Mouse (Mus musculus) heart, embryonic 14.5 days (tissue): ENCODE data around the gene Rbm33. TPM values are rescaled to one million over a fixed set of nuclear protein-coding genes. Genes with fewer than 3 reads are reported as not detected.

Source experiments
- ATAC-seq: fragments of 200-750 bp; cut with Nextera tagmentation; 2 replicates; pipeline ENCODE4 v1.8.0; 2017; ENCODE audit warnings: low read depth, moderate TSS enrichment; ENCODE audit not compliant: insufficient number of reproducible peaks, insufficient read depth, low FRiP score
- H3K27ac ChIP-seq, 2 experiments: fragments of 200-500 bp in 1 of 2; fragments of 300-500 bp in 1 of 2; sonication (generic) in 1 of 2; replicated peaks in 1 of 2; 2 replicates each; pipeline ENCODE4 v1.5.1; 2012 to 2014; ENCODE audit warnings: low read depth in 2 of 2, low read length in 2 of 2, control low read depth in 1 of 2, mild to moderate bottlenecking in 1 of 2, mixed read lengths in 1 of 2; ENCODE audit not compliant: control insufficient read depth in 1 of 2, insufficient read depth in 1 of 2
- H3K27me3 ChIP-seq: fragments of 300-500 bp; sonication (generic); 2 replicates; pipeline ENCODE4 v1.6.1; 2014; ENCODE audit warnings: mild to moderate bottlenecking, low read length, control low read depth; ENCODE audit not compliant: control insufficient read depth, insufficient read depth
- H3K36me3 ChIP-seq: fragments of 300-500 bp; sonication (generic); 2 replicates; pipeline ENCODE4 v1.6.1; 2014; ENCODE audit warnings: mild to moderate bottlenecking, control low read depth, low read length, mixed read lengths; ENCODE audit not compliant: control insufficient read depth, insufficient read depth
- H3K4me1 ChIP-seq, 2 experiments: fragments of 200-500 bp in 1 of 2; fragments of 300-500 bp in 1 of 2; sonication (generic) in 1 of 2; 2 replicates each; pipeline ENCODE4 v1.6.1; 2012 to 2014; ENCODE audit warnings: low read length in 2 of 2, control low read depth in 1 of 2, mixed read lengths in 1 of 2; ENCODE audit not compliant: control insufficient read depth in 2 of 2, insufficient read depth in 2 of 2
- H3K4me2 ChIP-seq: fragments of 300-500 bp; sonication (generic); 2 replicates; pipeline ENCODE4 v1.6.1; 2014; ENCODE audit warnings: mild to moderate bottlenecking, low read length
- H3K4me3 ChIP-seq, 2 experiments: fragments of 200-500 bp in 1 of 2; fragments of 300-500 bp in 1 of 2; sonication (generic) in 1 of 2; 2 replicates each; pipeline ENCODE4 v1.5.1; 2012 to 2014; ENCODE audit warnings: low read length in 2 of 2, mild to moderate bottlenecking in 2 of 2, control low read depth in 1 of 2, low read depth in 1 of 2, moderate library complexity in 1 of 2; ENCODE audit not compliant: control insufficient read depth in 1 of 2, insufficient read depth in 1 of 2
- H3K9ac ChIP-seq: fragments of 300-500 bp; sonication (generic); 2 replicates; pipeline ENCODE4 v1.6.1; 2014; ENCODE audit warnings: mild to moderate bottlenecking, low read length
- H3K9me3 ChIP-seq: fragments of 300-500 bp; sonication (generic); 2 replicates; pipeline ENCODE4 v1.6.1; 2016; ENCODE audit warnings: low read length, control low read depth; ENCODE audit not compliant: control insufficient read depth
- WGBS: fragments of 180-500 bp; shearing (Covaris S2); extraction: QIAGEN DNeasy Blood & Tissue Kit; methylation state at CpG from one replicate; pipeline ENCODE4 v1.1.7; 2014; 5-methylcytosine and 5-hydroxymethylcytosine counted together
- polyA plus RNA-seq: library from polyadenylated mRNA; unstranded; fragments of >200 nt; fragmentation: Nextera tagmentation; extraction: Ambion mirVana; gene quantifications from 2 replicates; pipeline ENCODE4 v1.2.1, GENCODE M21; 2014

Rbm33 gene
- polyA plus RNA-seq, 1 experiment from 2014 or later, result 14.4 TPM

DNA sequence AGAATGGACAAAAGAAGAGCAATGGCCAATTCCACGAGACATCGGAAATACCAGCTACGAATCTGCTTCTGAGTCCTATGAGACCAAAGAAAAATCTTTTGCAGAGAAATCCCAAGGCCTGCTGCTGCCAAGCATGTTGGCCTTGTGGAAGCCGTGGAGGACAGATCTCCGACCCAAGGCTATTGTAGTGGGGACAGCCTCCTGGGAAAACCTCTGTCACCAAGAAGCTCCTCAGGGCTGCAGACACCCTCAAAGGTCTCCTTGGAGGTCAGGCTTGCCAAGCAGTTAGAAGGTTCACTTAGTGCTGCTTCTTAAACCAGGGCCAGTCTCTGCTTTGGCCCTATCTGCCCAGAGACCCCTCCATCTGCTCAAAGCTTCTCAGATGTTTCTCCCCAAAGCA is 138.8 kb downstream of the Rbm33 start:
- ATAC-seq, result no peak
- Histone ChIP-seq H3K9ac (no peak overlapping the region), H3K4me2 (no peak overlapping the region), H3K4me1 (peaks cover 6 to 18% of the 10 kb centered on the region in 2 experiments; a peak in 1 of 4 replicates), H3K27ac (no peak overlapping the region), H3K27me3 (peaks cover 62% of the 10 kb centered on the region), H3K36me3 (no peaks in the 10 kb centered on the region), H3K4me3 (no peak overlapping the region), H3K9me3 (no peaks in the 10 kb centered on the region)
- WGBS, result 84% methylated on average over 5 of the region's 5 CpGs

DNA sequence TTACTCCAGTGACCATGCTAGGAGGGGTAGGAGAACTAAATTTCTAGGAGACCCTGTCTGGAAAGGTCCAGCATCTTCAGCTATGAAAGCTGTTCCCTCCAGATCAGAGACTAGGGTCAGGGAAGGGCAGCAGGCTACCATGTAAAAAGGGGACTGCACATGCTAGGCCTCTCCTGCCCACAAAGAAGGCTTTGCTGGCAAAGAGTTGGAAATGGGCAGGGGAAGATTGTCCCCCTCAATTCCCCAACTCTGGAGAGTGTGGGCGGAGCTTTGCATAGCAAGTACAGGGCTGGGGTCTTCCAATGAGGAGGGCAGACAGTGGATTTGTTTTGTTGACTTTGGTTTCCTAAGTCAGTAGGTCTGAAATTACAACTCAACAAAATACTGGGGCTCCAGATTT is 139.4 kb downstream of the Rbm33 start:
- WGBS, result 83% methylated on average over 1 of the region's 1 CpGs
- H3K27ac ChIP-seq, result no peak overlapping the region
- H3K4me2 ChIP-seq, result no peak overlapping the region
- H3K4me3 ChIP-seq, result no peak overlapping the region
- no peak for ATAC-seq
- peaks cover 6 to 18% of the 10 kb centered on the region in 2 experiments; a peak in 1 of 4 replicates for H3K4me1 ChIP-seq
- H3K9ac ChIP-seq, result no peak overlapping the region
- no peaks in the 10 kb centered on the region for H3K9me3 ChIP-seq
- H3K27me3 ChIP-seq, result peaks cover 68% of the 10 kb centered on the region
- no peaks in the 10 kb centered on the region for H3K36me3 ChIP-seq

DNA sequence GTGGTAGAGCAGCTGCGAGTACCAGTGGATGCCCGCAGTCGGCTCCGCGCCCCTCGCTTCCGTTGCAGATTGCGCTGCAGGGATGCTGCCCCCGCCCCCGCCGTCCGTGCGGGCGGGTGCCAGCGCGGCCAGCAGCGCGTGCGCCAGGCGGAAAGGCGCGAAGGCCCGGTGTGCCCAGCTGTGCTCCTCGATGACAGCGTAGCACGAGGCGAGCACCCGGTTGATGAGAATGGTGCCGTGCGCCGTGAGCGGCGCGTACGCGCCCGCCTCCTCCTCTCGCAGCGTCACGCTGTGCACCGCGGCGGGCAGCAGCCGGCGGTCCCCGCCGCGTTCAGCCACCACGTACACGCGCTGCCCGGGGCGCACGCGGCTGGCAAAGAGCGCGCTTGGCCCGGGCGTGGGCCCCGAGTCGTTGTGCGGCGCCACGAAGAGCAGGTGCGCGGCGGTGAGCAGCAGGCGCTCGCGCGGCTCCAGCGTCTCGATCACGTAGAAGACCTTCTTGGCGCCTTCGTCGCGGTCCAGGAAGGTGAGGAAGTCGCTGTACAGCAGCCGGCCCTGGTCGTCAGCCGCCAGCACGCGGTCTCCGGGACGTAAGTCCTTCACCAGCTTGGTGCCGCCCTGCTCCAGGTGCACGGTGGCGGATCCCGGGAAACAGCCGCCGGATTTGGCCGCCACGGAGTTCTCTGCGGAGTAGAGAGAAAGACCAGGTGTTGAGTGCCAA is 141.2 kb downstream of the Rbm33 start:
- Histone ChIP-seq H3K27me3 (peaks cover 85% of the 10 kb centered on the region), H3K4me1 (peaks cover 6 to 22% of the 10 kb centered on the region in 2 experiments; a peak in 2 of 4 replicates), H3K4me3 (peak overlapping the region; percentile 34 to 38), H3K9ac (no peak overlapping the region), H3K4me2 (peak overlapping the region; percentile 64), H3K27ac (no peak overlapping the region), H3K36me3 (no peaks in the 10 kb centered on the region), H3K9me3 (no peaks in the 10 kb centered on the region)
- ATAC-seq, result no peak
- WGBS, result under 1% methylated on average over 88 of the region's 95 CpGs

DNA sequence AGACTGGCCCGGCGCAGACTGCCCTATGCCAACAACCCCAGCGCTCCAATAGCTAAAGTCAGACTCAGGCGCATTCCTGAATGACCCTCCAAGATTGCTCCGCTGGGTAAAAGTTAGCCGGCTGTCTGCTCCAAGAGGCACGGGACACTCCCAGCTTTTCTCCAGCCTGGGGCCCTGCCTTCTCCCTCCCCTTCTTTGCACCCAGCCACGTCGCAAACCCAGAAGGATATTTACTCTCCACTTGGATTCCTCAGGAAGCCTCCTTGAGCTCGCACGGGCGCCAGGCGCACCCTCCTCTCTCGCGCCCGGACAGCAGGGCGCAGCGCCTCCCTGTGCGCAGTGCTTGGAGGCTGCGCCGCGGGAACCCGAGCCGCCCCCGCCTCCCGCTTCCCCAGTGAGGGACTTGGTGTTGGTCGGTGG is 141.9 kb downstream of the Rbm33 start:
- Histone ChIP-seq H3K9me3 (no peaks in the 10 kb centered on the region), H3K4me1 (peaks cover 6 to 24% of the 10 kb centered on the region in 2 experiments; a peak in 2 of 4 replicates), H3K27me3 (peaks cover 93% of the 10 kb centered on the region), H3K36me3 (no peaks in the 10 kb centered on the region), H3K9ac (no peak overlapping the region), H3K4me3 (peak overlapping the region in 1 of 2 experiments; percentile 38; a peak in 2 of 4 replicates), H3K27ac (no peak overlapping the region), H3K4me2 (peak overlapping the region; percentile 64)
- 1% methylated on average over 27 of the region's 27 CpGs for WGBS
- ATAC-seq, result no peak

DNA sequence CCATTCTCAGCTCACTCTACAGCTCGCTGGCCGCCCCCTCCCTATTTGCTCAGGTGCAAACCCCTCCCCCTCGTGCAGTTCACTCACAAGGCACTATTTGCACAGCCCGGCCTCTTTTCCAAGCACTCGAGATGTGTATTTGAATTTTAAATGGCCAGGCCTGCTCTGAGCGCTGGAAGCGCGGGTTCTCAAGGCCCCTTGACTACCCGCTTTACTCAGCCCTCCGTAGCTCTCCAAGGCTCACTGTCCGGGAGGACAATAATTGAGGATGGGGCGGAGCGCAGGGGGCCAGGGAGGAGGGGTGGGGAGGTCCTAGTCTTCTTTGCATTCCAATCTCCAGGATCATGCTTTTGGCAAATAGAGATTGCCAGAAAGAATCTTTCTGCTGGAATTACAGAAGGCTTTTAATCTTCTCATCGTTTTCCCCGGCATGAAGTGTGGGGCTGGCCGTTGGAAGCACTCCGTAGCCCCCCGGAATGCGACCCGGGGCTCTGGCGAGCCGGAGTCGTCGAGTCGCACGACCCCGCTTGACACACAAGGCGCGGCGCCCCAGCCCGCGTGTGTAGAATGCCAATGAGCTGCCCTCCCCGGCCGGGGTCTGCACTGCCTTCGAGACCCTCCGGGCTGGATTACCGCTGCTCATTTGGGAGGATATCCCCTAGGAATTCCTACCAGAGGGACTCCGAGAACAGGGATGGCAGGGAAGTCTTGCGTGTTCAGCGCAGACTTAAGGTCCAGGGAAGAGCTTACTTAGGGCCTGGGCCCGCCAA is 142.7 kb downstream of the Rbm33 start:
- no peak overlapping the region for H3K4me2 ChIP-seq
- WGBS, result 1% methylated on average over 41 of the region's 41 CpGs
- ATAC-seq, result no peak
- H3K9ac ChIP-seq, result no peak overlapping the region
- peaks cover 95% of the 10 kb centered on the region for H3K27me3 ChIP-seq
- 0 out of 4 replicates have a peak overlapping the region, but pooled peaks of 1 of the 2 experiments have one; percentile 38 for H3K4me3 ChIP-seq
- no peak overlapping the region for H3K27ac ChIP-seq
- no peaks in the 10 kb centered on the region for H3K36me3 ChIP-seq
- H3K9me3 ChIP-seq, result no peaks in the 10 kb centered on the region
- peaks cover 6 to 31% of the 10 kb centered on the region in 2 experiments; a peak in 3 of 4 replicates for H3K4me1 ChIP-seq

DNA sequence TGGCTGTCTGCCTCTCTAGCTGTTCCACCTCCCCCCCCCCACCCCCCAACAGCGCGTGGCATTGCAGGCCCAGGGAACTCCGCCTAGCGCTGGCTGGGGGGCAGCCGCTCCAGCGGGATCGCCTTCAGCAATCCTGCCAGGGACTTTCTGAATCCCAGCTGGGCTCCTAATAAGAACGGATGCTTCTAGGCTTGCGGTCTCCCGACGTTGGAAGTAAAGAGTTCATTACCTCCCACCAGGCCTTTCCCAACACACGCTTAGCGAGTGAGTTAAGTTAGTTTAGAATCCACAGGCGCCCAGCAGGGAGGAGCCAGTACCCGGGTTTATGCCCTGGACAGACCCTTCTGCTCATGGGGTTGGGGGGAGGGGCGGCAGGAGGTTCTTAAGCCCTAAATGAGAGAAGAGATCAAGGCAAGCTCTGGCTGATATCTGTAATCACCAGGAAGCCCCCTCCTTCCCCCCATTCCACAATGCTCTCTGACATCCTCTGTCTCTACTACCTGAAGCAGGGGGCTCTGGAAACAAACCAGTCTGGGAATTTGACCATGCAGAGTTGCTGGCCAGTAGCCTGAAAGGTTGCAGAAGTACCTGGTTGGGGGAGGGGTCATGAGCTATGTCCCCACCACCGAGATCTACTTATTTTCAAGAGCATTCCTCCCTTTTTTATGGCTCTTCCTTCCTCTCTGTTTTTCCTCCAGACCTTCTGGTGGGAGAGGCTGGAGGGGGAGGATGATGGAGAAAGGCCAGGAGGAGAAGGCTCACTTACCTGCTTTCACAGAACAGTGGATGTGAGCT is 143.8 kb downstream of the Rbm33 start:
- Histone ChIP-seq H3K9me3 (no peaks in the 10 kb centered on the region), H3K36me3 (no peaks in the 10 kb centered on the region), H3K4me3 (no peak overlapping the region), H3K4me2 (no peak overlapping the region), H3K9ac (no peak overlapping the region), H3K4me1 (peaks cover 8 to 39% of the 10 kb centered on the region in 2 experiments; a peak in 3 of 4 replicates), H3K27me3 (peaks cover 99% of the 10 kb centered on the region), H3K27ac (no peak overlapping the region)
- 2% methylated on average over 17 of the region's 17 CpGs for WGBS
- no peak for ATAC-seq

DNA sequence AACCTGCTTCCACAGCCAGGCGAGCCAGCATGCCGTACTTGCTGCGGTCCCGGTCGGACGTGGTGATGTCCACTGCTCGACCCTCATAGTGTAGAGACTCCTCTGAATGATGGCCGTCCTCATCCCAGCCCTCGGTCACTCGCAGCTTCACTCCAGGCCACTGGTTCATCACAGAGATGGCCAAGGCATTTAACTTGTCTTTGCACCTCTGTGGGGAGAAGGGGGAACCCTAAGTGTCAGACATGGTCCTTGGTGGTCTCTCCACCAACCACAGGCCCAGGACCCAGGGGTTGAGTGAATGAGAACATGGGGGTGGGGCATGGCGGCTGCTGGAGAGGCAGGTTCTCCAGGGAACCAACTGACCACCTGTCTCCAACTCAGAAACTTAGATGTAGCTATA is 144.5 kb downstream of the Rbm33 start:
- no peak for ATAC-seq
- H3K9me3 ChIP-seq, result no peaks in the 10 kb centered on the region
- H3K4me1 ChIP-seq, result peaks cover 8 to 39% of the 10 kb centered on the region in 2 experiments; a peak in 3 of 4 replicates
- H3K36me3 ChIP-seq, result no peaks in the 10 kb centered on the region
- WGBS, result 17% methylated on average over 11 of the region's 11 CpGs
- no peak overlapping the region for H3K4me3 ChIP-seq
- H3K4me2 ChIP-seq, result no peak overlapping the region
- H3K27ac ChIP-seq, result no peak overlapping the region
- H3K27me3 ChIP-seq, result peaks cover 99% of the 10 kb centered on the region
- H3K9ac ChIP-seq, result no peak overlapping the region
